Mouse (Mus musculus) kidney, adult 11 months (tissue): Measurements from ENCODE around the gene Oas1e.
"Not testable (repeated sequence)": the region's sequence is repeated elsewhere in the genome, so short reads cannot be mapped to it uniquely, and the experiment has no call there.

Experiments used
- DNase-seq: peaks from one replicate; pipeline ENCODE4 v3.0.0; 2022

Gene Oas1e

DNA sequence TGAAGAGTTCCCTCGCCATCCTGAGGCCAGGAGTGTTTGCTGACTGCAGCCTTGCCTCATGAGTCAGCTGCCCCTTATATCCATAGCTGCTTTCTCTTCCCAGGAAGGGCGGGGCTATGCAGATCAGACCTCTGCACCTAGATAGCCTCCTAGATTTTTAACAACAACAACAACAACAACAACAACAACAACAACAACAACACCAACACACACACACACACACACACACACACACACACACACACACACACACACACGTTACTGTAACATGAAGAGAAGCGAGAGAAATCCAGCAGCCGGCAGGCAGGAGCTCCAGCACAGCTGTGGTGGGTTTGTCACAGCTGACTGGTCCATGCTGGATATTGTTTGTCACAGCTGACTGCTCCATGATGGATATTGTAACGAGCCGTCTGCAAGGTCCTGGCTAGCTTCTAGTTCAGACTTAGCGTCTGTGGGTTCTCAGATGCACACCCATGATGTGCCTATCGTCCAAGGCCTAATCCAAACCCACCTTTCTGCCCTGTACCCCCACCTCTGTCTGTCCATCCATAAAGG is at the start of gene Oas1e:
Gene Oas1e (minus strand): TSS at position 51 of the 555 bp plus-strand sequence.
- not testable (repeated sequence) for DNase-seq

DNA sequence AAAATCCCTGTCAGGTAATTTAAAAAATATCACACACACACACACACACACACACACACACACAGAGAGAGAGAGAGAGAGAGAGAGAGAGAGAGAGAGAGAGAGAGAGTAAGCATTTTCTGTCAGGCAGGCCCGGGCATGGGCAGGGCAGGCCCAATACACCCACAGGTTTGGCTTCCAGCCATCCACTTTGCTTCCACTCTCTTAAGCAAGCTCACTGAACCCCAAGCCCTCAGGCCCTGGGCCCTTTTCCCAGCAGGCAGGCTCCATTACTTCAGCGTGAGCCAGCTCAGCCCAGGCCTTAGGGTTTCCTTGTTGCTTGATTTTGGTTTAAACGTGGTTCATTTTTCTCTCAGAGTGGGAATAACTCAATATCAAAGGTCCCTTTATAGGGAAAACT is 49.4 kb upstream of the Oas1e start:
- DNase-seq, result no peak

DNA sequence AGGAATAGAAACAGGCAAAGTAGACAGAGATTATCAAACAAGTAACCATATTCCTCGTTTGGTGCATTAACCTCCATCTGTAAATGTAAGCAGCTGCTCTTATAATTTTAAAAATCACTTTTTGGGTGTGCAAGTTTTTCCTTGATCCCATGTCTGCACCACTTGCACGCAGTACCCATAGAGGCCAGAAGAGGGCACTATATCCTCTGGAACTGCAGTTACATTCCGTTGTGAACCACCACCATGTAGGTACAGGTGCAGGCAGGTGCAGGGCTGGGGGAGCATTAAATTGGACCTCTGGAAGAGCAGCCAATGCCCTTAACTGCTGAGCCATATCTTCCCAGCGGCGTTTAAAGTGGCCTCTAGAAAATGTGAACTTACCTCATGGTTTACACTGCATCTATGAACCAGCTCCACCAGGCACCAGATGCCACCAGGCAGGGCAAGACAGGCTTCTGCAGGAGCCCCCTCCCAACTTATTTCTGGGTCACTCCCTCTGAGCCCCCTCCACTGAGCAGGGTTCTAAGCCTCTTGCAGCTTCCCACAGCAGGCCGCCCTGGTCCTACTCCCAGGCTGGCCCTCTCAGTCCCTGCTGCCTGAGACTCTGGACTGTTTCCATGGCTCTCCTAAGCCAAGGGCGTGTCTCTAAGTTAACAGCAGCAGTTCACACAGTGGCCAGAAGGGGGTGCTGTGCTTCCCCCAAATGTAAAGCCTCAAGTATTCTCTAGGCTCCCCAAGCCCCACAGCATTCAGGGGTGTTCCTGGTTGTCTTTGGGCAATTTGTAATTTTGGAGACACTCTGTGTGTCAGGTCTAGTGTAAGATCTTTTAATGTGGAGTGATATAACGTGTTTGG is 41.6 kb upstream of the Oas1e start:
- DNase-seq, result peak; percentile 19

DNA sequence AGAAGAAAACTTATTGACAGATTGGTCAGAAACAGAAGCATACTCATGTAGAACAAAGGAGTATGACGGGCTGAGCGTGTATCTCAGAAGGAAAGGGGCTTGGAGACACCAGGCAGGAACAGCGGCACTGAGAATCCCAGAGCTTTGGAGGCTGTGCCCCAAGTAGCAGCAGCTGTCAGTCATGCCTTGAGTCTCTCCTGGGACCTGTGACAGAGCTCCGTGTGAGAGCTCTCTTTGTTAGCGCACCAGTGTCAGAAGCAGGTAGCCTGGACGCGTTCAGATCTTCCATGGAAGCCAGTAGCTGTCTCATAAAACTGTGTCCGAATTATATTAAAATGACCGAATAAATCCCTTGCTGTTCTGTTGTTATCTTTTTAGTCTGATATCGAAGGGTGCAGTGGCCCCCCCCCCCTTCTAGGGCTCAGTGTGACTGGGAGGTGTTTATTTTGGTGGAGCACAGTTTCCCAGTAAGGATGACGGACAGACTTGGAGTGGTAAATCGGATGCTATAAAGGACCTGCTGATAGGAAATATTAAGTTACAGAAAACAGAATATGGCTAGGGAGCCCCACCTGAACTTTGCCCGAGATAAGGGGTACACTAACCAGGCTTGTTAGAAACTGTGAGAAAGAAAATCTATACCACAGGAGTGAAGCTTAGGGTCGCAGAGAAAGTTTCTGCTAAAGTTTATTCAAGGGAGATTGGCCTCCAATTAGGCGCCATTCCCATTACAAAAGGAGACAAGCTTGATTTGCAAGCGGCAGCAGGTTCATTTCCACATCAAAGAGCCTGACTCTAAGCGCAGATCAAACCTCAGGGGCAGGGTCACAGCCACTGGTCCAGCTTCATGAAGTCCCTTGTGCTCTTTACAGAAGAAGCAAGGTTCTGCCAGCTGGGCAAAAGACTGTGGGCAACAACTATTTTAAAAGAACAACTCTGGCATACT is 38.3 kb upstream of the Oas1e start:
- no peak for DNase-seq

DNA sequence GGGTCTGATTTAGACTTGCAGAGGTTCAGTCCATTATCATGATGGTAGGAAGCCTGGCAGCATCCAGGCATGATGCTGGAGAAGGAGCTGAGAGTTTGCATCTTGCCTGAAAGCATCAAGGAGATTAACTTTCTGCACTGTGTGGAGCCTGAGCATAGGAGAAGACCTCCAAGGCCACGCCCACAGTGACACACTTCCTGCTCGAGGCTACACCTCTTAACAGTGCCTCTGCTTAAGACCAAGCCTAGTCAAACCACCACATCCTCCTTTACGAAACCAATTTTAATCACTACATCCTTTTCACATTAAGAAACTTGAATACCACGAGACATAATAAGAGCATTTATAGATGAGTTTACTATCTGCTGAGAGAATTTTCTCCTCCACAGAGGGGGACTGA is 35.7 kb upstream of the Oas1e start:
- no peak for DNase-seq

DNA sequence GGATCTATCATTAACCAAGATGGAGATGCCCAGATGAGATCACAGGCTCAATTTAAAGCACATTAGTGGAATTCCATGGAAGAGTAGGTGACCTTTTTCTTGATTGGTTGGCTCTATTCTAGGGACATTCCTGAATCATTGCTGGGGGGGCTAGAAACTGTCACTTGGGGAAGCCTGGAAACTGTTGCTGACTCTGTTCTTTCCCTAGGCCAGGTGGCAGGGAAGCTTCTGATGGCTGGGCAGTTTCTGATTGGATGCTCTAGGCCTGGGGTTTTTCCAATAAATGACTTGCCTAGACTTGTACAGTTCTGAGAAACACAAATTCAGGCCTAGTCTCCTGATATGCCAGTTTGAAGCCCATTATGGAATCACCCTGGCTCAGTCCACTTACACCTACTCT is 23.7 kb upstream of the Oas1e start:
- no peak for DNase-seq

DNA sequence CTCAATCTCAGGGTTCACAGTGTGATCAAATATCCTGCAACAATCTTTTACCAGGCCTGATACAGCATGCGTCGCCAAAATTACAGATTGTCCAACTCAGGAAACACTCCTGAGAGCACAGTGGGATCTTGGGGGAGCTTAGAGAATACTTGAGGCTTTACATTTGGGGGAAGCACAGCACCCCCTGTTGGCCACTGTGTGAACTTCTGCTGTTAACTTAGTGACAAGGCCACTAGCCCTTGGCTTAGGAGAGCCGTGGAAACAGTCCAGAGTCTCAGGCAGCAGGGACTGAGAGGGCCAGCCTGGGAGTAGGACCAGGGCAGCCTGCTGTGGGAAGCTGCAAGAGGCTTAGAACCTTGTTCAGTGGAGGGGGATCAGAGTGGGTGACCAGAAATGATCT is 20.6 kb upstream of the Oas1e start:
- DNase-seq, result no peak

DNA sequence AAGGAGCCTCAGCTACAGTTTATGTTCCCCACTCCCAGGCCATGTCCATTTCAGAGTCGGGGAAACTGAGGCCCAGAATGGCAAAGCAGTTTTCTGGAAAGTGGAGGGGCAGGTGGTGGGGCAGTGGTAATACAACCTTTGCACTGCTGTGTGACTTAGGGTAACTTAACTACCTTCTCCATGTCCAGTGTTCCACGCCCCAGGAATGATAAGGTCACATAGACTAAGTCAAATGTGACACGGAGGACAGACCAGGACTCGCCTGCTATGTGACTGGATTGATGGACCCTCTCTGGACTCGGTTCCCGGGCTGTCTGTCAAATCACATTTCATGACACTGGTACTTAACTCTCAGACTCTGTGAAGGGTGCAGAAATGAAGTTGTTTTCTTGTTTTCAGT is 17.7 kb upstream of the Oas1e start:
- DNase-seq, result no peak

DNA sequence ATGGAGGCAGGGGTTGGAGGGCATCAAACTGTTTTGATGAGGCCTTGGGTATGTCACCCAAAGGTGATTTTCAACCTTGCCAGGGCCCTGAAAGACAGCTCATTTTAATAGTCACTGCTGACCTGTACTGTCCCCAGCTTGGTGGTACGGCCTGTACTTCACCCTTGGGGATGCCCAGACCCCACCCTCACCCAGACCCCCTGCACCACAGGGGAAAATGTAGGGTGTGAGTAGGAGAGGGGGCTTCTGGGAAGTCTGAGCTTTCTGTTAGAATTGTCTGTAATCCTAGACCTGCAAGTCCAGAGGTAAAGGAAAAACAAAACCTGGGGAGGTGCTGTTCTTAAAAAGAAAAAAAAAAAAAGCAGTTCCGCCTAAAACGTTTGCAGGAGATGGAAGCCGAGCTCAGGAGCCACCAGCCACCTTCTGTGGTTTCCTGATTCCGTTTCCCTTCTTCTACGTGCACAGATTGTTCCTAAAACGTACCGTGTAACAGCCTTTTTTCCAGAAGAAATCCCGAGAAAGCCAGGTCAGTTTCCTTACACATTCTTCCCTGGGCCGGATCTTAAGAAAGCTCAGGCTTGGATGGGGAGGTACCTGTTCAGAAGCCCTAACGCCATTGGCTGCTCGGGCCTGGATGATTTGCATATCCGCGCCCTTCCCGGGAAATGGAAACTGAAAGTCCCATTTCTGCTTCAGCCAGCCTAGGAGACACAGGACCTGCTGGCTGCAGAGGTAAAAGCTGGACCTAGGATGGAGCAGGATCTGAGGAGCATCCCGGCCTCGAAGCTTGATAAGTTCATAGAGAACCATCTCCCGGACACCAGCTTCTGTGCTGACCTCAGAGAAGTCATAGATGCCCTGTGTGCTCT is 16.9 kb upstream of the Oas1e start, which contains the start of gene Oas1c:
Gene Oas1c (minus strand): TSS at position 564 of the 869 bp plus-strand sequence.
- peak; percentile 91 for DNase-seq

DNA sequence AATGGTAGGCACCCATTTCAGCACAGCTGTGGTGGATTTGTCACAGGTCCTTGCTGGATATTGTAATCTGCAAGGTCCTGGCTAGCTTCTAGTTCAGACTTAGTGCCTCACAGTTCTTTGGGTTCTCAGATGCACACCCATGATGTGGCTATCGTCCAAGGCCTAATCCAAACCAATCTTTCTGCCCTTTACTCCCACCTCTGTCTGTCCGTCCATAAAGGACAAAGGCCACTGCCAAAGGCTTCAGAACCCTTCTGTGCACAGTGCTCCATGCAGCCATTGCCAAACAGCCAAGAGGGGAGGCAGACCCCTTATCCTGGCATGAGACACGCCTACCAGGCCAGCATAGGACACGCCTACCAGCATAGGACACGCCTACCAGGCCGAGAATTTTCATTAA is 13.8 kb upstream of the Oas1e start:
- DNase-seq, result peak; percentile 28

DNA sequence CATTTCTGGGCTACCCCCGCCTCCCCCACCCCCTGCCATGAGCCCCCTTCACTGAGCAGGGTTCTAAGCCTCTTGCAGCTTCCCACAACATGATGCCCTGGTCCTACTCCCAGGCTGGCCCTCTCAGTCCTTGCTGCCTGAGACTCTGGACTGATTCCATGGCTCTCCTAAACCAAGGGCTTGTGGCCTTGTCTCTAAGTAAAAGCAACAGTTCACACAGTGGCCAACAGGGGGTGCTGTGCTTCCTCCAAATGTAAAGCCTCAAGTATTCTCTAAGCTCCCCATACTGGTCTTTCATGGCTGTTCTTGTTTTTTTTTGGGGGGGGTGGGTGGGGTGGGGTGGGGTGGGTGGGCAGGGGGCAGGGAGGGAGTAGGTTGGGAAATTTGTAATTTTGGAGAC is 11.1 kb upstream of the Oas1e start:
- DNase-seq, result peak; percentile 50

DNA sequence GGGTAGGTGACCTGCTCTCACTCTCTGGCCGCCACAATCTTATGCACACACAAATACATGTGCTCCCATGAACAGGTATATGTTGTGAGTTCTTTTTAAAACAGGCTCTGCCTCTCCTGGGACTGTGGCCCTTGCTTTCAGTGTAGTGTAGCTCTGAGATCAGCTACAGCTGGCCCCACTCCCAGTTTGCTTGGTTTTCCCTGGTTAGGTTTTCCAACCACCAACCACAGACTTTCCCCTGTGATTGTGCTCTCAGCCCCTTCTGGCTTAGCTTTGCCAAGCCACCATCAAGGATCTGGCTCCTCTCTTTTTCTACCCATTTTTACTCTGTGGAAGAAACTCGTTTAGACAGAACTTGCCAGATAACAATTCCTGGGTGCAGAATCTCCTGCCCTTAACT is 8.3 kb upstream of the Oas1e start:
- DNase-seq, result no peak

DNA sequence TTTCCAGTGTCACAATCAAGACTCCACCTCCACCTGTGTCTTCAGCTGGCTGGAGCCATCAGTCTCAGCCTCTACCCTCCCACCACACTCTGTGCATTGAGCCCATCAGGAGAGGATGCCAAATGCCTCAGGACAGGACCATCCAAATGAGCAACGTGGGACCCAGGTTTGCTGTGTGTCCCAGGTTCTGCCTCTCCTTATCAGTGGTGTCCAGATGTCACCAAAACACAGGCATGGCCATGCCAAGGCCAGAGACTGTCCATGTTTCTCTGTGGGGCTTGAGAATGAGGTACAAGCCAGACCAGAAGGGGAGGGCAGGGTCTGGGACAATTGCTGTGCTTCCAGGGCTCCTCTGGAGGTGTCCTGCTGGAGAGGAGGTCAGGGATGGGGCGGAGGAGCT is 3.6 kb upstream of the Oas1e start:
- not testable (repeated sequence) for DNase-seq

DNA sequence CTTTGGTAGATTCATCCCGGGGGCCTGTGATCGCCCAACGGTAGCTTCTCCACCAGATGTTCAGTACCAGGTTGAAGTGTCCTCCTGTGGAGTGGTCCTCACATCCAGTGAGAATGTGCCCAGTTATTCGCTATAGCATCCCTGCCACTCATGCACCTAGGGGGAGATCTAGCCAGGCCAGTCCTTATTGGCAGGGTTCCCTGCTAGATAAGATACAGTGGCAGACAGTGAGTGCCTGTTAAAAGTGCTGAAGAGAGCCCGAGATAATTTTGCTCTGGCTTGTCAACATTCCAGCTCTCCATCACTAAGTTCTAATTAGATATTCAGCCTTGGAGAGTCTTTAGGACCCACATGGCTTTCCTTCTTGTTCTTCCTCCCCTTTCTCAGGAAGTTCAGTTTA is 2.8 kb upstream of the Oas1e start:
- DNase-seq, result not testable (repeated sequence)

DNA sequence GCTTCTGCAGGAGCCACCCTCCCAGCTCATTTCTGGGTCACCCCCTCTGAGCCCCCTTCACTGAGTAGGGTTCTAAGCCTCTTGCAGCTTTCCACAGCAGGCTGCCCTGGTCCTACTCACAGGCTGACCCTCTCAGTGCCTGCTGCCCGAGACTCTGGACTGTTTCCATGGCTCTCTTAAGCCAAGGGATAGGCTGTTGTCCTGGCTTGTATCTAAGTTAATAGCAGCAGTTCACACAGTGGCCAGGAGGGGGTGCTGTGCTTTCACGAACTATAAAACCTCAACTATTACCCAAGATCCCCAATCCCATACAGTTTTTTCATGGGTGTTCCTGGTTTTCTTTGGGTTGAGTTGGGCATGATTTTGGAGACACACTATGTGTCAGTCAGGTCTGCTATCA is 2.3 kb downstream of the Oas1e start:
- peak; percentile 27 for DNase-seq

DNA sequence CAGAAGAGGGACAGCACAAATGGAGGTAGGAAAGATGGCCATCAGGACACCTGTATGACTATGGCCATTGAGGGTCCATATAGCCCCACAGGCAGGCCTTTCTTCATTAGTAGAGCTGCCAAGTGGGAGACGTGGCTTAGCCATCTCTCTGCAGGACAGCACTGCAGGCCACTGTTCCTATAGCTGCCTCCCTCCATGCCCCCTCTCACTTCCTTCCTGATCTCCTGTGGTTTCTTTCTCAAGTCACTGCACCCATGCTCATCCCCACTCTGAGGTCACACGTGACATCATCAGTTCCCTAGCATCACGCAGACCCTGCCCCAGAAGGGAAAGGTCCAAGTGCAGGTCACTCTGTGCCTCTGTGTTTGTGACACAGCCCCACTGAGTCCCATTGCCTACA is 8.3 kb downstream of the Oas1e start:
- no peak for DNase-seq

DNA sequence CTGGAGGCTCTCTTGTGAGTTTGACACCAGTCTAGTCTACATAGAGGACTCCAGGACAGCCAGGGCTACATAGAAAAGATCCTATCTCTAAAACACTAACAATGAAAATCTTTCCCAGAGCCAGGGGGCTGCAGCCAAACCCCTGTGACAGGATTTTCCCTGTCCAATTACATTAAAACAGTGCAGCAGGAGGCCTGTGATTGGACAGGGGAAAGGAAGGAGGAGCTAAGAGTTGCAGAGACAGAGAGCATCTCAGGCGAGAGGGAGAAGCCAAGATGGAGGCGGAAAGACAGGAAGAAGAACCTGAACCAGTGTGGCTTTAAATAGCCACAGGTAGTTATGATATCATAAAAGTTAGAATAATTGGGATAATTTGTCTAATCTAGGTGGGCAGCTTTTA is 12.9 kb downstream of the Oas1e start:
- DNase-seq, result no peak

DNA sequence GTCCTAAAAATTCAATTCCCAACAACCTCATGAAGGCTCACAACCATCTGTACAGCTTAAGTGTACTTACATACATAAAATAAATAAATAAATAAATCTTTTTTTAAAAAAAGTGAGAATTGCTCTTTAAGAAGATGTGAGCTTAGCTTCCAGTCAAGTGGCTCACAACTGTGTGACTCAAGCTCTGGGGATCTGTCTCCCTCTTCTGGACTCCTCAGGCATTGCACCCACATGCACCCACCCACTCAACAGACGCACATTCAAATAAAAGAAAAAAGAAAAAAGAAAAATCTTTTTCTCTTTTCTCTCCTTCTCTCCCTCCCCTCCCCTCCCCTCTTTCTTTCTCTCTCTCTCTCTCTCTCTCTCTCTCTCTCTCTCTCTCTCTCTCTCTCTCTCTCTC is 13.7 kb downstream of the Oas1e start:
- DNase-seq, result no peak

DNA sequence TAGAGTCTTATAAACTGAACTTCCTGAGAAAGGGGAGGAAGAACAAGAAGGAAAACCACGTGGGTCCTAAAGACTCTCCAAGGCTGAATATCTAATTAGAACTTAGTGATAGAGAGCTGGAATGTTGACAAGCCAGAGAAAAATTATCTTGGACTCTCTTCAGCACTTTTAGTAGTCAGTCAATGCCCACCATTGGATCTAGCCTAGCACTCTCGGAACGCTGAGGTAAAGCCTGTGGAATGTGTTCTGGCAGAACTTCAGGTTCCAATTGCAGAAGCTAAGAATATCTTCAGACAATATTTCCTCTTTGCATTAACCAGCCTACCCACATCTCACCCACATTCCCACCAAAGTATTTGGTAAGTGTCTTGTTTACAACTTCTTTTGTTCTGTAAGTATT is 15.4 kb downstream of the Oas1e start:
- no peak for DNase-seq

DNA sequence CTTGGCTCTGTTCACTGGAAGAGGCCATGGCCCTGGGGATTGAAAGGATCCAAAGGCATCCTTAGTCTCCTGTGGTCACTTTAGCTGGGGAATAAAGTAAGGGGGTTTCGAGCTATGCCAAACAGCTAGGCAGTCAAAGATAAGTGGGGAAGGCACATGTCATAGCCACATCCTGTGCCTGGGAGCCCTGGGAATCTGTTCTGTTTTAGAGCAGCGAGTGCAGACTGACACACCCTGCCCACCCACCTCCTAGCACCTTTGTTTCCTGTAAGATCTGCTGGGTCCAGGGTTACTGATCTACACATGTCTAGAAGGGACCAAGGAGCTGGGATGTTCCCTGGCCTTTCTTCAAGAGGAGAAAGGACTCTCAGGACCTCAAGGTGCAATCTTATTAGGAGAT is 16.4 kb downstream of the Oas1e start:
- no peak for DNase-seq

DNA sequence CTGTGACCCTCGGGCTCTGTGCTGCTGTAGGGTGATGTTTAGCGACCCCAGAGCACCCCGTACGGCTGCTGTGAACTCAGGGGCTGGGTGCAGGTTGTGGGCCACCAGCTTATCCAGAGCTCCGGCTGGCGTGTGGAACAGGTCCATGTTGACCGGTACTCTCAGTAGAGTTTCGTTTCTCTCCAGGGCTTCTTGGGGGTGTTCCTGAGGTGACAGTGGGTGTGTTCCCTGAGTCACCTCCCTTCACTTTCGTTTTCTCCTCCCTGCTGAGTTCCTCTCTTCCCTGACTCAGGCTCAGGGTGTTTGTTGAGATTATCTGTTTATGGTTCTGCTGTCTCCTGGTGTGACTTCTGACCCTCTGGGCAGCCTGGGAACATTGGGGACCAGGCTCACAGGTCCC is 17.9 kb downstream of the Oas1e start, which contains the start of gene Oas3:
Gene Oas3 (minus strand): TSS at position 184 of the 400 bp plus-strand sequence.
- no peak for DNase-seq

DNA sequence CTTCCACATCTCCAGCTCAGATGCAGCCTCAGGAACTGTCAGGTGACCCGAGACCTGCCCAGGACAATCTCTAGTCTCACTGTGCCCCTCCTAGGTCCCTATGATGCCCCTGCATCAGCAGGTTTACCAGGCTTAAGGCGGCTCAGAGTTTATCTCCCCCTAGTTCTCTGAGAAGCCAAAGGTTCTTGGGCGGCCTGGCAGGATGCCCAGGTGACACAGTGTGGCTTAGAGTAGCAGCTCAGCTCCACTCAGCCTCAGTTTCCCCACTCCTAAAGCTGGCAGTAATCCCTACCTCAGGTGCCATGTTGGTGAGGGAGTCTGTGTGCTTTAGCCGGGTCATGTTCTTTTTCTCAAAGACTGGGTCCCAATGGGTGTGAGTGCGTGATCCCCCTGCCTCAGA is 18.5 kb downstream of the Oas1e start:
- no peak for DNase-seq
